Mouse (Mus musculus): ENCODE data around the gene Fhl5. TPM values are rescaled to one million over a fixed set of nuclear protein-coding genes. Genes with fewer than 3 reads are reported as not detected.

The Fhl5 gene
- 0.93 TPM for polyA plus RNA-seq (2014; fragmentation: Illumina TruSeq; extraction: RNeasy Lipid Tissue Mini Kit (QIAGEN cat#74804); ENCODE audit: low read depth, low replicate concordance)

GRCm38 (mm10) chr4:25242776-25243175 is at the start of gene Fhl5:
Gene Fhl5, minus strand, starts transcription at chr4:25242876.

DNA sequence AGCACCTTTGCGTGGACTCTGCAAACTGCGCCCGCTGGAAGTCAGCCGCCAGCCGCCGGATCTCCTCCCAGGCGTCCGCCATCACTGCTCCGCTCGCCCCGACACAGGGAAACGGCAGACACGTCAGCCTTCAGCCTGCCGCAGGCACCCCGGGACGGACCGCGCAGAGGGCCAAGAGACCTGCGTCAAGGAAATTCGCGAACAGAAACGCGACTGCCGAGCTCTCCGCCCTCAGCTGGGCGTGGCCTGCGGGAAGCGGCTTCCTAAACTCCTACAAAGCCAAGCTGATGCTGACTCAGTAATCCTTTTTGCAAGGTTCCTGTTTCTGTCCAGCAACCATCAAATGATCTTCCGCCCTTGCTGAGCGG is 39.0 kb upstream of the Fhl5 start, which contains the start of gene Ufl1:
Gene Ufl1 (minus strand): TSS at position 151 of the 368 bp plus-strand sequence.

Other genes with a start within 250 kb of the Fhl5 start
- gene Ufl1, start 38.9 kb upstream of the Fhl5 start, polyA plus RNA-seq (2014; fragmentation: Illumina TruSeq; extraction: RNeasy Lipid Tissue Mini Kit (QIAGEN cat#74804); ENCODE audit: low read depth, low replicate concordance) = 85.3 TPM

Measured in adrenal gland, adult 10 weeks (tissue).